Mouse (Mus musculus) testis, postnatal 14 days (tissue): ENCODE measurements around the gene Nell2.

ENCODE experiments used
- DNase-seq: peaks from one replicate; pipeline ENCODE4 v3.0.0; 2021; ENCODE audit warnings: low spot score

The Nell2 gene

GRCm38 (mm10) chr15:95101522-95101921 is 426.8 kb downstream of the Nell2 start:
- no peak for DNase-seq

GRCm38 (mm10) chr15:95100133-95100532 is 428.2 kb downstream of the Nell2 start:
- no peak for DNase-seq

GRCm38 (mm10) chr15:95085962-95086361 is 442.4 kb downstream of the Nell2 start:
- DNase-seq = no peak

GRCm38 (mm10) chr15:95081654-95082053 is 446.7 kb downstream of the Nell2 start:
- DNase-seq = no peak

GRCm38 (mm10) chr15:95075356-95075755 is 453.0 kb downstream of the Nell2 start:
- DNase-seq = no peak

- no peak for DNase-seq
Observed at GRCm38 (mm10) chr15:95070881-95071280, 457.5 kb downstream of the Nell2 start.

GRCm38 (mm10) chr15:95068799-95069198 is 459.6 kb downstream of the Nell2 start:
- no peak for DNase-seq

- DNase-seq = no peak
Observed at GRCm38 (mm10) chr15:95068023-95068422, 460.3 kb downstream of the Nell2 start.

- no peak for DNase-seq
Observed at GRCm38 (mm10) chr15:95055081-95055650, 473.2 kb downstream of the Nell2 start.

GRCm38 (mm10) chr15:95049171-95049729 is 479.1 kb downstream of the Nell2 start:
- no peak for DNase-seq

GRCm38 (mm10) chr15:95047486-95047885 is 480.9 kb downstream of the Nell2 start:
- DNase-seq = no peak

- no peak for DNase-seq
Observed at GRCm38 (mm10) chr15:95044011-95044410, 484.3 kb downstream of the Nell2 start.

- no peak for DNase-seq
Observed at GRCm38 (mm10) chr15:95042437-95042836, 485.9 kb downstream of the Nell2 start.

GRCm38 (mm10) chr15:95029487-95029875 is 498.9 kb downstream of the Nell2 start:
- DNase-seq = no peak

GRCm38 (mm10) chr15:95028862-95029486 is 499.4 kb downstream of the Nell2 start:
- no peak for DNase-seq
